Mouse (Mus musculus): ENCODE results near the gene Prap1. TPM values are rescaled to one million over a fixed set of nuclear protein-coding genes. Genes with fewer than 3 reads are reported as not detected.

Prap1 gene
- total and polyA plus RNA-seq, 2 experiments from 2014 or later, result 0.33 TPM; not detected in 1

- Histone ChIP-seq H3K4me2 (ENCODE audit: low read depth, low read length) (peak overlapping the region; percentile 53; the same call in 1 of the 2 replicates), H3K9ac (replicated peaks; ENCODE audit: low read depth, low read length) (no peak overlapping the region), H3K27ac (ENCODE audit: low read depth) (no peak overlapping the region), H3K4me1 (ENCODE audit: control insufficient read depth, insufficient read depth) (peaks cover 4% of the 10 kb centered on the region; the same call in 1 of the 2 replicates), H3K9me3 (replicated peaks; ENCODE audit: control insufficient read depth, low read length) (no peaks in the 10 kb centered on the region), H3K27me3 (ENCODE audit: control insufficient read depth, insufficient read depth, low read length) (peaks cover 85% of the 10 kb centered on the region), H3K4me3 (ENCODE audit: low read depth, low read length) (peak overlapping the region; percentile 34), H3K36me3 (replicated peaks; ENCODE audit: control insufficient read depth, insufficient read depth, low read length) (no peaks in the 10 kb centered on the region)
- TF ChIP-seq CTCF (IDR thresholded peaks at IDR 0.05; ENCODE audit: low read depth), result no peak
- TF ChIP-seq EP300 (IDR thresholded peaks at IDR 0.05; ENCODE audit: low read depth), result no peak
- no peak for ATAC-seq (ENCODE audit: insufficient read depth, low read depth)
- 5% methylated on average over 6 of the region's 6 CpGs for WGBS
- no peak for DNase-seq (ENCODE audit: low spot score)
Observed at GRCm38 (mm10) chr7:140061832-140062130, 31.4 kb upstream of the Prap1 start.

- ATAC-seq (ENCODE audit: insufficient read depth, low read depth) (no peak), DNase-seq (ENCODE audit: low spot score) (no peak)
- Histone ChIP-seq H3K9ac (replicated peaks; ENCODE audit: low read depth, low read length) (no peak overlapping the region), H3K36me3 (replicated peaks; ENCODE audit: control insufficient read depth, insufficient read depth, low read length) (no peaks in the 10 kb centered on the region), H3K27me3 (ENCODE audit: control insufficient read depth, insufficient read depth, low read length) (peaks cover 80% of the 10 kb centered on the region), H3K9me3 (replicated peaks; ENCODE audit: control insufficient read depth, low read length) (no peaks in the 10 kb centered on the region), H3K4me1 (ENCODE audit: control insufficient read depth, insufficient read depth) (peaks cover 4% of the 10 kb centered on the region; the same call in 1 of the 2 replicates), H3K4me3 (ENCODE audit: low read depth, low read length) (no peak overlapping the region), H3K4me2 (ENCODE audit: low read depth, low read length) (no peak overlapping the region), H3K27ac (ENCODE audit: low read depth) (no peak overlapping the region)
- no peak for TF ChIP-seq EP300 (IDR thresholded peaks at IDR 0.05; ENCODE audit: low read depth)
- TF ChIP-seq CTCF (IDR thresholded peaks at IDR 0.05; ENCODE audit: low read depth), result peak; percentile 33; the same call in 1 of the 2 replicates
- WGBS, result 17% methylated on average over 11 of the region's 11 CpGs
Observed at GRCm38 (mm10) chr7:140062307-140062706, 30.9 kb upstream of the Prap1 start.

- ATAC-seq (ENCODE audit: insufficient read depth, low read depth), result no peak
- TF ChIP-seq CTCF (IDR thresholded peaks at IDR 0.05; ENCODE audit: low read depth) (peak; percentile 74), EP300 (IDR thresholded peaks at IDR 0.05; ENCODE audit: low read depth) (no peak)
- Histone ChIP-seq H3K4me1 (ENCODE audit: control insufficient read depth, insufficient read depth) (peaks cover 4% of the 10 kb centered on the region; the same call in 1 of the 2 replicates), H3K36me3 (replicated peaks; ENCODE audit: control insufficient read depth, insufficient read depth, low read length) (no peaks in the 10 kb centered on the region), H3K27ac (ENCODE audit: low read depth) (no peak overlapping the region), H3K9me3 (replicated peaks; ENCODE audit: control insufficient read depth, low read length) (no peaks in the 10 kb centered on the region), H3K4me2 (ENCODE audit: low read depth, low read length) (no peak overlapping the region), H3K9ac (replicated peaks; ENCODE audit: low read depth, low read length) (no peak overlapping the region), H3K4me3 (ENCODE audit: low read depth, low read length) (no peak overlapping the region), H3K27me3 (ENCODE audit: control insufficient read depth, insufficient read depth, low read length) (peaks cover 72% of the 10 kb centered on the region)
- DNase-seq (ENCODE audit: low spot score), result peak; percentile 31
- WGBS, result 20% methylated on average over 7 of the region's 7 CpGs
Observed at GRCm38 (mm10) chr7:140063092-140063491, 30.1 kb upstream of the Prap1 start.

GRCm38 (mm10) chr7:140067397-140067796 is 25.8 kb upstream of the Prap1 start:
- Histone ChIP-seq H3K27me3 (ENCODE audit: control insufficient read depth, insufficient read depth, low read length) (peaks cover 55% of the 10 kb centered on the region), H3K9ac (replicated peaks; ENCODE audit: low read depth, low read length) (no peak overlapping the region), H3K4me1 (ENCODE audit: control insufficient read depth, insufficient read depth) (no peaks in the 10 kb centered on the region), H3K27ac (ENCODE audit: low read depth) (no peak overlapping the region), H3K9me3 (replicated peaks; ENCODE audit: control insufficient read depth, low read length) (no peaks in the 10 kb centered on the region), H3K36me3 (replicated peaks; ENCODE audit: control insufficient read depth, insufficient read depth, low read length) (no peaks in the 10 kb centered on the region), H3K4me3 (ENCODE audit: low read depth, low read length) (no peak overlapping the region), H3K4me2 (ENCODE audit: low read depth, low read length) (no peak overlapping the region)
- no peak for ATAC-seq (ENCODE audit: insufficient read depth, low read depth)
- 53% methylated on average over 6 of the region's 6 CpGs for WGBS
- DNase-seq (ENCODE audit: low spot score), result no peak
- TF ChIP-seq EP300 (IDR thresholded peaks at IDR 0.05; ENCODE audit: low read depth), result no peak
- no peak for TF ChIP-seq CTCF (IDR thresholded peaks at IDR 0.05; ENCODE audit: low read depth)

- Histone ChIP-seq H3K9me3 (replicated peaks; ENCODE audit: control insufficient read depth, low read length) (no peaks in the 10 kb centered on the region), H3K4me2 (ENCODE audit: low read depth, low read length) (peak overlapping the region; percentile 67), H3K36me3 (replicated peaks; ENCODE audit: control insufficient read depth, insufficient read depth, low read length) (no peaks in the 10 kb centered on the region), H3K4me3 (ENCODE audit: low read depth, low read length) (peak overlapping the region; percentile 38), H3K27ac (ENCODE audit: low read depth) (no peak overlapping the region), H3K4me1 (ENCODE audit: control insufficient read depth, insufficient read depth) (no peaks in the 10 kb centered on the region), H3K9ac (replicated peaks; ENCODE audit: low read depth, low read length) (peak overlapping the region; percentile 37; the same call in 1 of the 2 replicates), H3K27me3 (ENCODE audit: control insufficient read depth, insufficient read depth, low read length) (peaks cover 30% of the 10 kb centered on the region)
- ATAC-seq (ENCODE audit: insufficient read depth, low read depth) (peak; percentile 64), DNase-seq (ENCODE audit: low spot score) (no peak)
- TF ChIP-seq EP300 (IDR thresholded peaks at IDR 0.05; ENCODE audit: low read depth) (no peak), CTCF (IDR thresholded peaks at IDR 0.05; ENCODE audit: low read depth) (no peak)
- 27% methylated on average over 37 of the region's 39 CpGs for WGBS
Observed at GRCm38 (mm10) chr7:140070042-140070711, 23.0 kb upstream of the Prap1 start.

GRCm38 (mm10) chr7:140077698-140078097 is 15.5 kb upstream of the Prap1 start:
- no peaks in the 10 kb centered on the region for H3K9me3 ChIP-seq (replicated peaks; ENCODE audit: control insufficient read depth, low read length)
- H3K27ac ChIP-seq (ENCODE audit: low read depth), result no peak overlapping the region
- ATAC-seq (ENCODE audit: insufficient read depth, low read depth) (no peak), DNase-seq (ENCODE audit: low spot score) (no peak)
- H3K36me3 ChIP-seq (replicated peaks; ENCODE audit: control insufficient read depth, insufficient read depth, low read length), result no peaks in the 10 kb centered on the region
- H3K9ac ChIP-seq (replicated peaks; ENCODE audit: low read depth, low read length), result no peak overlapping the region
- TF ChIP-seq CTCF (IDR thresholded peaks at IDR 0.05; ENCODE audit: low read depth) (no peak), EP300 (IDR thresholded peaks at IDR 0.05; ENCODE audit: low read depth) (no peak)
- no peak overlapping the region for H3K4me2 ChIP-seq (ENCODE audit: low read depth, low read length)
- peaks cover 42% of the 10 kb centered on the region for H3K27me3 ChIP-seq (ENCODE audit: control insufficient read depth, insufficient read depth, low read length)
- WGBS, result 64% methylated on average over 6 of the region's 6 CpGs
- no peak overlapping the region for H3K4me3 ChIP-seq (ENCODE audit: low read depth, low read length)
- H3K4me1 ChIP-seq (ENCODE audit: control insufficient read depth, insufficient read depth), result no peaks in the 10 kb centered on the region
